Mouse (Mus musculus): ENCODE results near the gene Mavs.
A peak's percentile ranks its signal among the peaks of the same experiment; 100 is the strongest.
"Not testable (repeated sequence)": the region's sequence is repeated elsewhere in the genome, so short reads cannot be mapped to it uniquely, and the experiment has no call there.

Gene Mavs

DNA sequence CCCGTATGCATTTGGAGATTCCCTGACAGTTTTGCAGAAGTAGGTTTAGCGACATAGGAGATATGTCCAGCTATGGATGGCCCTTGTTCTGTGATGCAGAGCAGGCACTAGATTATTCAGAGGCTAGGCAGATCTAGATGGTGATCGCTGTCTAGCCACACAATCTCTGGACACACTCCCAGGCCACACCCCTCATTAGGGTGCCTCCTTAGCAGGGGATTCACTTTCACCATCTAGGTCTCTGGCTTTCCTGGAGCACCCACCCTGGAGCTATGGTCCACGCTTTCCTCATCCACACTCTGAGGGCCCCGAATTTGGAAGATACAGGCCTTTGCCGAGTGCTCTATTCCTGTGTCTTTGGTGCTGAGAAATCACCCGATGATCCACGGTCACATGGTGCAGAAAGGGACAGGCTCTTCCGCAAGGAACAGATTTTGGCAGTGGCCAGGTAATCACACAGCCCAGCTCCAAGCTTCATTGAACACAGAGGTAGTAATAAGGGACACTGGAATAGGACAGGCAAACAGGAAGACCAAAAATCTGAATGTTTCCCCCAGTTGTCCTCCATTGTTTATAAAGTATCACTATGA, 22.7 kb upstream of the Mavs start:
- DNase-seq (ENCODE audit: low spot score in 2 of 2): peak in 1 of 2 experiments; percentile 48

DNA sequence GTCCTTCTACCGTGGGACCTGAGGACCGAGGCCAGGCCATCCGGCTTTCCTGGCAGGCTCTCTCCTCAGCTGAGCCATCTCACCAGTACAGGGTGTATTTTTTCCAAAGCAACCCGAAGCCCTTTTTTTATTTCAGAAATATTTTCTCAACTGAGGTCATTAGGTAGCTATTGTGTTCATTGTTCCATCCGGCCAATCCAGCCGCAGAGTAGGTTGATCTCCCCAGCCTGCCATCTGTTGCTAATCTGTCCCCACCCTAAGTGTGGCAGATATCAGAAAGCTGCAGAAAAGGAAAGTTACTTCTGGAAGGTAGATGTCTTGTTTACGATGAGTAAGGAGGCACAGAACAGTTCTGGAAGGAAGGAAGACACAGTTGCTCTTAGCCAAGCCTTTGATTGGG, 20.1 kb upstream of the Mavs start:
- no peak for DNase-seq (ENCODE audit: low spot score in 2 of 2)

DNA sequence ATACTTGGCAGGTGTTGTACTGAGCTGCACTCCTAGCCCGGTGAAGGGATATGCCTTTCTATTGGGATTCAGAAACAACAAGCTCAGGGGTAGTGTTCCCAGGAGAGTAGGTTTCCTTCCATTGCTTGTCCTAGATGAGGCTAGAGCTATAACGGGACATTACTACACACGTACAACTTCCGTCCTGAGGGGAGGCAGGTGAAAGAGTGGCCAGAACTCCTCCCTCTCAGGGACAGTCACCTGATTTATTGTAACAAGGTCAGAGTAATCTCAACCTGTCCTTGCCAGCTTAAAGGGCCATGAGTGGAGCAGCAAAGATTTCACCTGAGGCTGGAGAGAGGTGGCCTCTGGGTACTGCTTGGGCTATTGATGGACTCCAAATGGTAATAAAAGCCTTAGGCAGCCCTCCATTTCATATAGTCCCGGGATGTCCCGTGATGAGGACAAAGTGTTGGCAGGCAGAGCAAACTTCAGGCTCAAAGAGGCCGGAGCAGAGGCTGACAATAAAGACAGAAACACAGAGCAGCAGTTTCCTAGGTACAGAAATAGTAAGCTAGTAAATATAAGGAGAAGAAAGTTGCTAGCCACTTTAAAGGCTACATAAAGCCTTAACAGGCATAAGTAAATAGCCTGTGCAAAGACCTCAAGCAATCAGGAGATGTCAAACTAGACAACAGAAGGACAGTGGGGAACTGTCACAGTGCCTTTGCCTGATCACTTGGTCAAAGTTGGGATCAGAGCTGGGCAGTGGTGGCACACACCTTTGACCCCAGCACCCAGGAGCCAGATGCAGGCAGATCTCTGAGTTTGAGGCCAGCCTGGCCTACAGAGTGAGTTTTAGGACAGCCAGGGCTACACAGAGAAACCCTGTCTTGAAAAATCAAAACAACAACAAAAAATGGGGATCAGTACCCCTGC, 17.7 kb upstream of the Mavs start:
- DNase-seq (ENCODE audit: low spot score in 2 of 2): no peak

DNA sequence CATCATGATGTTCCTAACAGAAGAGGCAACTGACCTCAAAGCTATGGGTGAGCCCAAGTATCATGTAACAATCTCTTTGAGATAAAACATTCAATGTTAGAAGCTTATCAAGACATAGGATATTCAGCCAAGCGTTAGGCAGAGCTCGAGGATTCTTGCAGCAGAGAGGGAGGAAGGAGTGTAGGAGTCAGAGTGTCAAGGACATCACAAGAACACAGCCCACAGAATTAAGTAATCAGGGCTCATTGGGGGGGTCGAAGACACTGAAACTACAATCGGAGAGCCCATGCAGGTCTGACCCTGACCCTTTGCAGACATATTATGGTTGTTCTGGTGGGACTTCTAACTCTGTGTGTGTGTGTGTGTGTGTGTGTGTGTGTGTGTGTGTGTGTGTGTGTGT, 13.8 kb upstream of the Mavs start:
- no peak for DNase-seq (ENCODE audit: low spot score in 2 of 2)

DNA sequence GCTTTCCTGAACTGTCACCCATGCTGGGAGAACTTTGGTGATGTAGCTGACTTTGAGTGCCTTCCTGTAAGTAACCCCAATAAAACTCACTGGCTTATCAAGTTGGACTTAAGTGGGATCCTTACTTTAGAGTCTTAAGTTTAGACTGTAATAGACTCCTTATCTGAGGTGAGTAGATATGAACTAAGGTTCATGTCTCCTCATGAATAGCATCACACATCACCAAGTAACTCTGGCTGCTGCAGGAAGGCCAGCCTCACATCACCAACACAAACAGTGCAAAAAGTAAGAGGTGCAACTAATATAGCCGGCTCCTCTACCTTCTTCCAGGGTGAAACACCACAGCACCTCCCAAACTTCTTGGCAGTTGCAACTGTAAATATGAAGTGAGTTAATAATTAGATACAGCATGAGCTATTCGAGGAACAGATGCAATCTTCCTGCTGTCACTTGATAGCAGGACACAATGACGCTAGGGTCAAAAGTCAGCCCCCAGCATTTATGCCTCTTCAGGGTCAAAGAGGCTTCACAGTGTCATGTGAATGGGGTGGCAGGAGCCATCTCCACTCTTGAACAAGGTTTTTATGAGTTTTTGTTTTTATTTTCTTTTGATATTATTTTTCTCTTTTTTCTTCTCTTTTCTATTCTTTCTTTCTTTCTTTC, 11.9 kb upstream of the Mavs start:
- no peak for DNase-seq (ENCODE audit: low spot score in 2 of 2)

DNA sequence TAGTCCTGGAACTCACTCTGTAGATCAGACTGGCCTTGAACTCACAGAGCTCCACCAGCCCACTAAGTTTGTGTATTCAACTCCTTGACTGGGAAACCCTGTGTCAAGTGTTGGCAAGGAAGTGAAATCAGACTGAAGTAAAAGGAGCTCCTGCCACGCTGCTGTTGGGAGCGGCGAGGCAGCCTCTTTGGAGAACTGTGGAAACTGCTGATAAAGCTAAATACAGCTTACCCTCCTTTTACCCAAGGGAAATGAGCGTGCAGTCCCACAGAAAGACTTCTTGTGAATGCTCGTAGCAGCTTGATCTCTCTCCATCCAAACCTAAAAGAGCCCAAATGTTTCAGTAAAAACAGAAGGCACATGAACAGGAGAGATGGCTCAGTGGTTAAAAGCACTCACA, 11.3 kb upstream of the Mavs start:
- no peak for DNase-seq (ENCODE audit: low spot score in 2 of 2)

DNA sequence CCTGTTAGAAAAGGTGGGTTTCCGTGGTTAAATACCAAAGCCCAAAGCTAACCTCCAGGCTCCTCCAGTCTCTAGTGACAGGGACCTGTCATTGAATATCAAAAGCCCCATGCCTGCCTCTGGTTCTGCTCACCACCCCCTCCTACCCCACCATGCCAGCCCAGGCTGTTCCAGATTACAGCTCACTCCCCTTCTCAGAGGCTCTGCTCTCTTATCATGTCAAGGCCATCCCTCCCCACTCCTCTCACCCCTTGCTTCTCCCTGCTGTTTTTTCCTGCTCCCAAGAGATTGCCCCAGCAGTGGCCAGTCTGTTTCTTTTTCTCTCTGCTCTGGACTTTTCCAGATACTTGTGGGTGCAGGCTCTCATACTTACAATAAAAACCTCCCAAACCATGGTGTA, 10.3 kb upstream of the Mavs start:
- no peak for DNase-seq (ENCODE audit: low spot score in 2 of 2)

DNA sequence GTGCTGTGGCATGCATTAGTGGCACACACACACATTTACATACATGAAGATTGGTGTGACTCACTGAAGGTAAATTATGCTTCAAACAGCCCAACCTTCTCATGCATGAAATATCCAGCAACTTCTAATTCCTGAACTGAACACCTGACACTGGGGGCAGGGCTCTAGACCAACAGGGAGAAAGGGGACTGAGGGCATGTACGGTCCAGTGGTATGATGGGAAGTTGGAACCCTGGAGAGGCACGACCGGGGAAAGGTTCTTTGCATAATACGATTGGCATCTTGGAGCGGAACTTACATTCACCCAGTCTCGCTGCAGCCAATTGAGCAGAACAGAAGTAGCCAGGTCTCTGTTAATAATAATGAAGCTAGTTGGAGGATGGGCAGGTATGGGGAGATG, 8.7 kb upstream of the Mavs start:
- DNase-seq (ENCODE audit: low spot score in 2 of 2): no peak

DNA sequence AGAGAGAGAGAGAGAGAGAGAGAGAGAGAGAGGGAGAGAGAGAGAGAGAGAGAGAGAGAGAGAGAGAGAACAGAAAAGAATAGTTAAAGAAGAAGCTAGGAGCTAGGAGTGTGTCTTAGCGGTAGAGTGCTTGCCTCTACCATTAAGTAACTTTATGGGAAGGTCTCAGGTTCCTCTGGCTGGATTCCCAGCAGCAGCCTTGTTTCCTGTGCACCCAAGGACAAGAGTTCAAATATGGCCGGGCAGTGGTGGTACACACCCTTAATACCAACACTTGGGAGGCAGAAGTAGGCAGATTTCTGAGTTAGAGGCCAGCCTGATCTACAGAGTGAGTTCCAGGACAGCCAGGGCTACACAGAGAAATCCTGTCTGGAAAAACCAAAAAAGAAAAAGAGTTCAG, 7.2 kb upstream of the Mavs start:
- not testable (repeated sequence) for DNase-seq (ENCODE audit: low spot score in 2 of 2)

DNA sequence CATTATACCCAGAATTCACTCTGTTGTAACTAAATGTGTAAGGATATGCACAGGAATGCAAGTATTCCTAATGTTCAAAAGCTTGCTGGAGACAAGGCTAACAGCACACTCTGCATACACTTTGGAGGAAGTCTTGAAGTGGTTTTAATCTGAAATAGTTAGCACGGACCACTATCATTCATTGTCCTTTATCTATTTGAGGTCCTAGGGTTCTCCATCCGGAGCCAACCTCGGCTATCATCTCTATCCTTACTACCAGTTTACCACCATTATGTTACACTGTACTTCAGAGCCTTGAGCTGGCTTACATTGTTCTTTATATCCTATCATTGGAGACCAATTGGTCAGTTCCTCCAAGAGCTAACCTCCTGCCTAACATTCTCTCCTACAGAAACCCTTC, 6.6 kb upstream of the Mavs start:
- no peak for DNase-seq (ENCODE audit: low spot score in 2 of 2)

DNA sequence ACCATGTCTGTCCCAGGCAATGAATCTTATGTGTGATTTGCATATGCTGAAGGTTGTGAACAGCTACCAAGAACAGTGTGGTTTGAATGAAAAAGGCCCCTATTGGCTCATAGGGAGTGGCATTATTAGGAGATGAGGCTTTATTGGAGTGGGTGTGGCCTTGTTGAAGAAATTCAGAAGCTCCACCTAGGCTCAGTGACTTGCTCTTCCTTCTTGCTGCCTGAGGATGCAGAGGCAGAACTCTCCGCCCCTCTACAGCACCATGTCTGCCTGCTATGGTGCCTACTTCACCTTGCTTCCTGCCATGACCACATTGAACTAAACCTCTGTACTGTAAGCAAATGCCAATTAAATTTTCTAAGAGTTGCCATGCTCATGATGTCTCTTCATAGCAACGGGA, 1.3 kb upstream of the Mavs start:
- DNase-seq (ENCODE audit: low spot score in 2 of 2): no peak

DNA sequence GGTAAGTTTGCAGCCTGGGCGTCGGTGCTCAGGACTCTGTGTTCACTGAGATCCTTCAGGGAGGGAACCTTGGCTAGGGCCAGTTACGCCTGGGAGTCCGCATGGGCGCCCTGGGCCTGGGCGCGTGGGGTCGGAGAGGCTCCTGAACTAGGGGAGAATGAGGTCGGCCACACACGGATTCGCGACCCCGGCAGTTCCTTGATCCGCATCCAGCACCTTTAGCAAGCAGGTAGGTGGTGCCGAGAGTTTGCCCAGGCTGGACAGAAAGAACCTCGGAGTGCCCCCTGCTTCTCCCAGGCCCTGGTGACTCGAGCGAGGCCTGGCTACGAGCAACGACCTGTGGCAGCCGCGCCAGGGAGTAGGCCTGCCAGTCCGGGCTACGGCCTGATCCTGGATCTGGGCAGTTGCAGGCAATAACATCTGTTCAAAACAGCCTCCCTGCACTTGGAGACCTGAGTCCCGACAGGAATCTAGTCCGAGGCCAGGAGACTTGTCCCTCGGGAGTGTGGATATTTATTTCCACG, 326 bp downstream of the Mavs start:
- DNase-seq (ENCODE audit: low spot score in 2 of 2): no peak

DNA sequence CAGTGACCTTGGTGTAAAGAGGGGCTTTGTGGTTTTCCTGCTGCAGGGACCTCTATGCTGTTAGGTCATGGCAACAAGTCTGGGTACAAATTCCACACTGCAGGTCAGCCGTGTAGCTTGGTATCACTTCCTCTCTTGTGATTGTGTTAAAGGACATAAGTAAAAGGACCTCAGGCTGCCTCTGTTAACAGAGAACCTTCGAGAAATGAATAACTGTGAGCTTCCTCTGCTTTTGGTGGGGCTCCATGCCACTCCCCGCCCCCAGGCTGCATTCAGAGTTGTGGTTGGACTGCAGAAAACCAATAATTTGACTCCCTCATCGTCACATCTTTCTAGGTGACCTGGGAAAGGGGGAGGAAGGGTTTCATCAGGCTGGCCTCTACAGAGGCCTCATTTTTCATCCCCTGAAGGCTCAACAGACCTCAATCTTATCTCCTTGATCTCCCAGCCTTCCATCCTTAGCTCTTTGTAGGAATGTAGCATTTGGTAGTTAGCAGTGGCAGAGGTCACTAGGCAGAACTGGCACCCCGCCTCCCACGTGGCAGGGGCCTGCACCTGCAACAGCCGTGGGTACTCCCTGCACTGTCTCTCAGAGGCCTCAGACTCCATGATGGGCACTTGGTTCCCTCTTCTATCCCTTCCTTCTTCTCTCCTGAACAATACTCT, 1.2 kb downstream of the Mavs start:
- no peak for DNase-seq (ENCODE audit: low spot score in 2 of 2)

DNA sequence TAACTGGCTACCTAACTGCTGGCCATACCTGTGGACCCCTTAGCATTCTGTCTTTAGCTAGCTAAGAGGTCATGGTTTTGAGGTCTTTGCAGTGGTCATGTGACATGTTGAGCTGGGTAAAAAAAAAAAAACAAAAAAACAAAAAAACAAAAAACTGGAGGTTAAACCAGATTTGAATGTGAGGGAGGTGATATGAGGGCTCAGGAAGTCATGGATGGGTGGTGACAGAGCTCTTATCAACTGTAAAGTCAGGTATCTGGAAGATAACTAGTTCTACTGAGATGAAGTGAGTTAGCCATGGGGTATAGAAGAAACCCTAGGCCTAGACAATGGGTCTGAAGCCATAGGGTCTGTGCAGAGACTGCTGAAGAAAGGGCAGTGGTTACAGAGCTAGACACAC, 8.3 kb downstream of the Mavs start:
- no peak for DNase-seq (ENCODE audit: low spot score in 2 of 2)

DNA sequence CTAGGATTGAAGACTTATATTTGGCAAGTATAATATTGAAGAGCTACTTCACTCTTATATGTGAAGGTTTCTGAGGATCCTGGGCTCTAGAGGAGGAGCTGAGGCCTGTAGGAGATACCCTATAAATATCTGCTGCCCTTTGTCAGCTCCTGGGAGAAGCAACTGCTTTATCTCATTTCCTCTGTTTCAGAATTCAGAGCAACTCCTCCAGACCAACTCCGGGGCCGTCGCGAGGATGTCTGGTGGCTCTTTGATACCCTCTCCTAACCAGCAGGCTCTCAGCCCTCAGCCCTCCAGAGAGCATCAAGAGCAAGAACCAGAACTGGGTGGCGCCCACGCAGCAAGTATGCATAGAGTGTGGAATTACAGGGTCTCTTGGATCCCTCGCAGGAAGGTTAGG, 9.1 kb downstream of the Mavs start:
- DNase-seq (ENCODE audit: low spot score in 2 of 2): no peak

DNA sequence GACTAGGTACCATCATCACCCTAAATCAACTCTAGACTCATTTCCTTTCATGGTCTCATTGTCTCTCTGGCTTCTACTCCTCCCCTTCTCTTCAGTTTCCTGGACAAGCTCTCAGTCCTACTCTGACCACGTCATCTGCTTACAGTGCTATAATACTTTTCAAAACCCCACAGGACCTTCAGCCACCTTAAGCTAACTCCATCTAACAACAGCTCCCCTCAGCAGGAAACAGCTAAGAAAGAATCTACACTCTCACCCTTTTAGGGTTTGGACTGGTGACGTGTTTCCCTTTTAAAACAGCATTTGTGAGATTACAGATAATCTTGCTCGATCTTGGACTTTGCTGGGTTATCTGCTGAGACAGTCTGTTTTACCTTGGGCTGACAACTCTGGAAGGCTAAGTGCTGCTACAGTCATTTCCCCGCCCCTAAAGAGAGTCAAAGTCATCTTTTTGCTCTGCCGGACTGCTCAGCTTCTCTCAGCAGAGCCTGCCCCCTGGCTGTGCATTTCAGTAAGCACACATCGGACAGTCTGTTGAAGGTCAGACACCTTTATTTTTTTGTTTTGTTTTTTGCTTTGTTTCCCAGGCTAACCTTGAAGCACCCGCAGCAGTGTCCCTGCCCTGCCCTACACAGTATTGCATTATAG, 19.9 kb downstream of the Mavs start:
- DNase-seq (ENCODE audit: low spot score in 2 of 2): peak; percentile 35 to 69

DNA sequence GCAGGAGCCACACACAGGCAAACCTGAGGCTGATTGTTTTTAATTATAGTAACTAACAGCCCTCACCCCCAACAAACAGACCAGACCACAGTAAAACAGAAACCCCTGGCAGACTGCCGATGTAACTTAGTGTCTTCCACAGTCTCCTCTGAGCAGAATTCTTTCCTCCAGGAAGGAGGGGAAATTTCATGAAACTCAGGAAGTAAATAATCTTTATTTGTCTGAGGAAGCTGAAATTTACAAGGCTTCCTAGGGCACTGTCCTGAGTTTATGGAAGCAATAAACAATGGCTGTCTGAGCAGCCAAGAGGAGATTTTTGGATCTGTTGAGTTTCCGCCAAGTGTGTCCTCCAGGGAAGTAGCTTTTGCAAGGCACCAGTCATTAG, 20.5 kb downstream of the Mavs start:
- no peak for DNase-seq (ENCODE audit: low spot score in 2 of 2)

DNA sequence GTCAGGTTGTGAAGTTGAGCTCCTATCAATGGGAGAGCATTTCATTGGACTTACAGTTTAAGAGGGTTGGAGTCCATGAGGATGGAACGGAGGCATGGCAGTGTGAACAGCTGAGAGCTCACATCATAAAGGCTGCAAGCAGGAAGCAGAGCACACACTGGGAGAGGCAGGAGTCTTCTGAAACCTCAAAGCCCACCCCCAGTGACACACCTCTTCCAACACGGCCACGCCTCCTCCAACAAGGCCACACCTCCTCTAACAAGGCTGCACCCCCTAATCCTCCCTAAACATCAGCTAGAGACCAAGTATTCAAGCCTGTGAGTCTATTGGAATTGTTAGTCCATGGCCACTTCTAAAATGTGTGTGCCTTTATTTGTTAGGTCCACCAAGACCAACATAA, 21.9 kb downstream of the Mavs start:
- no peak for DNase-seq (ENCODE audit: low spot score in 2 of 2)

DNA sequence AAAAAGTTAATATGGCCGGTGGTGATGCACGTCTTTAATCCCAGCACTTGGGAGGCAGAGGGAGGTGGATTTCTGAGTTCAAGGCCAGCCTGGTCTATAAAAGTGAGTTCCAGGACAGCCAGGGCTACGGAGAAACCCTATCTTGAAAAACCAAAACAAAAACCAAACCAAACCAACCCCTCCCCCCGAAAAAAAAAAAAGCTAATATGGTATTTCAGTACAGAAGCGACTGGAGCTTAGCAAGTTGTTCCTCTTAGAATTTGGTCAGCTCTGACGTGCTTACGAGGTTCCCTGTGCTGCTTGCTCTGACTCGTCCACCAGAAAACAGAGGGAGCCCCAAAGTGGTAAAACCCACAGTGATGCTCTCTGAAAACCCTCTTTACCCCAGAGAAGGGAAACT, 24.8 kb downstream of the Mavs start:
- no peak for DNase-seq (ENCODE audit: low spot score in 2 of 2)

DNA sequence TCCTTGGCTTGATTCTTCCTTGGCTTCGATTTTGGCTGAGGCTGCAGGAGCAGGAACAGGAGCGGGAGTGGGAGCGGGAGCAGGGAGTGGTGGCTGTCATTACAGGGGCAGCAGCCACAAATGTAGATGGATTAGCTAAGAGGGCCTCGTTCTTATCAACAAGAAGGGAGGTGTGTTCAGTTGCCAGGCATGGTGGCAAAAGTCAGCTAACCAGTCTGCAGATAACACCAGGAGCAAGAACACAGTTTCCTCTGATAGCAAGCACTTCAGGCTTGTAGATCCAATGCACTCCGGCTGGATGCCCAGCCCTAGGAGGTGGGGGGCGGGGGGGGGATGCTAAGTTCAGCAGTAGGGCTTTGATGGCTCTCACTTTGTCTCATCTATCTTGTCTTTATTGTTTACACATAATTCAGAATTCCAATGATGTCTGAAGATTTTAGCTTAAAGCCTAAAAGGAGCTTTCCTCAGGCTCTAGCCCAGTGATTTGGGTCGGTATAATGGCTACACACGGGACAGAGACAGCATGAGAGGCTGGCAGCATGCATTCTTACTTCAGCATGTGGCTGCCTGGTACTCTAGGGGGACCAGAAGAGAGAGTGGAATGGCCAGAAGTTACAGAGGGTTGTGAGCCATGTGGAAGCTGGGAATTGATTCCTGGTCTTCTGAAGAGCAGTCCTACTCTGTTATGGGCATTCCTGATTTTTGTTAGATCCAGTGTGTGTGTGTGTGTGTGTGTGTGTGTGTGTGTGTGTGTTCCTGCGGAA, 26.9 kb downstream of the Mavs start:
- no peak for DNase-seq (ENCODE audit: low spot score in 2 of 2)

Measured in urinary bladder, postnatal 36 days (tissue).